Mouse (Mus musculus) liver, embryonic 14.5 days (tissue): ENCODE data around the gene Rpap1. TPM values are rescaled to one million over a fixed set of nuclear protein-coding genes. Genes with fewer than 3 reads are reported as not detected.

ENCODE experiments used
- ATAC-seq: fragments of 200-750 bp; cut with Nextera tagmentation; 2 replicates; pipeline ENCODE4 v1.8.0; 2017; ENCODE audit warnings: moderate number of reproducible peaks, mild to moderate bottlenecking, moderate library complexity; ENCODE audit not compliant: insufficient read depth
- DNase-seq, 3 experiments: peaks; one replicate each; pipeline ENCODE4 v3.0.0-alpha.2; 2012 to 2013; ENCODE audit warnings: low read depth in 3 of 3, low spot score in 3 of 3
- H3K27ac ChIP-seq: fragments of 300-500 bp; sonication (generic); 2 replicates; pipeline ENCODE4 v1.5.1; 2014; ENCODE audit warnings: moderate library complexity, mild to moderate bottlenecking, control low read depth, inconsistent platforms
- H3K27me3 ChIP-seq: fragments of 300-500 bp; sonication (generic); 2 replicates; pipeline ENCODE4 v1.6.1; 2014; ENCODE audit warnings: mild to moderate bottlenecking, low read length, moderate library complexity; ENCODE audit not compliant: control insufficient read depth, insufficient read depth
- H3K36me3 ChIP-seq: fragments of 300-500 bp; sonication (generic); replicated peaks from 2 replicates; pipeline ENCODE4 v1.6.1; 2014; ENCODE audit warnings: low read depth; ENCODE audit not compliant: control insufficient read depth, insufficient read depth
- H3K4me1 ChIP-seq, 2 experiments: fragments of 200-500 bp in 1 of 2; fragments of 300-500 bp in 1 of 2; sonication (generic) in 1 of 2; replicated peaks; 2 replicates each; pipeline ENCODE4 v1.6.1; 2012 to 2014; ENCODE audit warnings: antibody characterized with exemption in 1 of 2, inconsistent platforms in 1 of 2, low read length in 1 of 2; ENCODE audit not compliant: control insufficient read depth in 2 of 2, insufficient read depth in 2 of 2
- H3K4me2 ChIP-seq: fragments of 300-500 bp; sonication (generic); 2 replicates; pipeline ENCODE4 v1.6.1; 2014; ENCODE audit warnings: low read depth, mild to moderate bottlenecking, control low read depth, moderate library complexity
- H3K4me3 ChIP-seq, 2 experiments: fragments of 200-500 bp in 1 of 2; fragments of 300-500 bp in 1 of 2; sonication (generic) in 1 of 2; 2 replicates each; pipeline ENCODE4 v1.5.1; 2012 to 2014; ENCODE audit warnings: low read depth in 2 of 2, low read length in 2 of 2, mild to moderate bottlenecking in 2 of 2, control low read depth in 1 of 2, inconsistent platforms in 1 of 2, moderate library complexity in 1 of 2; ENCODE audit not compliant: insufficient read depth in 1 of 2
- H3K9ac ChIP-seq: fragments of 300-500 bp; sonication (generic); replicated peaks from 2 replicates; pipeline ENCODE4 v1.6.1; 2014; ENCODE audit warnings: mild to moderate bottlenecking, control low read depth, moderate library complexity
- H3K9me3 ChIP-seq: fragments of 300-500 bp; sonication (generic); 2 replicates; pipeline ENCODE4 v1.6.1; 2016; ENCODE audit warnings: low read length, mixed read lengths; ENCODE audit not compliant: control insufficient read depth
- CTCF ChIP-seq: IDR thresholded peaks from 2 replicates; pipeline ENCODE4 v1.5.1; 2016; ENCODE audit warnings: antibody characterized with exemption, low read depth, control low read depth
- EP300 ChIP-seq: IDR thresholded peaks from 2 replicates; pipeline ENCODE4 v1.6.1; 2016; ENCODE audit warnings: antibody characterized with exemption, low read depth
- WGBS: fragments of 180-500 bp; shearing (Covaris S2); extraction: QIAGEN DNeasy Blood & Tissue Kit; methylation state at CpG from one replicate; pipeline ENCODE4 v1.1.7; 2014; ENCODE audit not compliant: insufficient replicate concordance; 5-methylcytosine and 5-hydroxymethylcytosine counted together
- polyA plus RNA-seq, 2 experiments: library from polyadenylated mRNA; depleted of rRNA in 1 of 2; stranded (reverse) in 1 of 2; unstranded in 1 of 2; fragments of >200 nt; fragmentation: Nextera tagmentation in 1 of 2; extraction: Ambion mirVana in 1 of 2; gene quantifications; 2 replicates each; pipeline versions ENCODE4 v1.2.1 to v1.2.3; 2012 to 2014

Gene Rpap1
- polyA plus RNA-seq, 2 experiments: 6.0 to 6.1 TPM

GRCm38 (mm10) chr2:119763924-119764323 lies 23.4 kb downstream of the Rpap1 start:
- H3K27ac ChIP-seq: no peak overlapping the region
- no peaks in the 10 kb centered on the region for H3K9me3 ChIP-seq
- H3K27me3 ChIP-seq: peaks cover 22% of the 10 kb centered on the region
- no peak overlapping the region for H3K4me2 ChIP-seq
- DNase-seq: no peak
- no peaks in the 10 kb centered on the region for H3K4me1 ChIP-seq
- H3K36me3 ChIP-seq: no peaks in the 10 kb centered on the region
- H3K9ac ChIP-seq: no peak overlapping the region
- no peak for ATAC-seq
- no peak for TF ChIP-seq CTCF
- 71% methylated on average over 4 of the region's 4 CpGs for WGBS
- no peak overlapping the region for H3K4me3 ChIP-seq

GRCm38 (mm10) chr2:119762276-119762675 lies 25.1 kb downstream of the Rpap1 start:
- no peak overlapping the region for H3K9ac ChIP-seq
- no peaks in the 10 kb centered on the region for H3K9me3 ChIP-seq
- WGBS: 40% methylated on average over 1 of the region's 1 CpGs
- DNase-seq (no peak), ATAC-seq (no peak)
- TF ChIP-seq CTCF (no peak), EP300 (no peak)
- H3K4me1 ChIP-seq: no peaks in the 10 kb centered on the region
- H3K27ac ChIP-seq: no peak overlapping the region
- peaks cover 39% of the 10 kb centered on the region for H3K27me3 ChIP-seq
- no peaks in the 10 kb centered on the region for H3K36me3 ChIP-seq
- no peak overlapping the region for H3K4me3 ChIP-seq
- no peak overlapping the region for H3K4me2 ChIP-seq

- Histone ChIP-seq H3K4me2 (no peak within 1 kb of the TSS), H3K27me3 (peaks cover 51% of the 10 kb centered on the region)
- 10% methylated on average over 9 of the region's 9 CpGs for whole genome bisulfite sequencing
Observed at GRCm38 (mm10) chr2:119760251-119760650, 27.1 kb downstream of the Rpap1 start, which contains the start of gene Ltk. TSS of gene Ltk (minus strand) at chr2:119760431.

GRCm38 (mm10) chr2:119758844-119759835 lies 28.2 kb downstream of the Rpap1 start:
- H3K9ac ChIP-seq: no peak overlapping the region
- DNase-seq: no peak
- H3K4me2 ChIP-seq: peak overlapping the region; percentile 71
- WGBS: 4% methylated on average over 44 of the region's 44 CpGs
- no peak overlapping the region for H3K27ac ChIP-seq
- H3K27me3 ChIP-seq: peaks cover 51% of the 10 kb centered on the region
- H3K4me1 ChIP-seq: no peaks in the 10 kb centered on the region
- peak overlapping the region in 1 of 2 experiments; percentile 53; a peak in 2 of 4 replicates for H3K4me3 ChIP-seq
- H3K36me3 ChIP-seq: no peaks in the 10 kb centered on the region
- H3K9me3 ChIP-seq: no peaks in the 10 kb centered on the region
- no peak for ATAC-seq
- TF ChIP-seq EP300 (no peak), CTCF (no peak)

More at GRCm38 (mm10) chr2:119760251-119760650, 27.1 kb downstream of the Rpap1 start, which contains the start of gene Ltk:
- H3K4me1 ChIP-seq: no peaks in the 10 kb centered on the region
- no peak within 1 kb of the TSS for H3K4me3 ChIP-seq
- no peak within 1 kb of the TSS for H3K9ac ChIP-seq
- H3K36me3 ChIP-seq: no peaks in the 10 kb centered on the region
- TF ChIP-seq EP300 (no peak), CTCF (no peak)
- H3K9me3 ChIP-seq: no peaks in the 10 kb centered on the region
- DNase-seq (no peak), ATAC-seq (no peak)
- no peak within 1 kb of the TSS for H3K27ac ChIP-seq

- no peak for DNase-seq
- no peaks in the 10 kb centered on the region for H3K4me1 ChIP-seq
- H3K9me3 ChIP-seq: no peaks in the 10 kb centered on the region
- no peaks in the 10 kb centered on the region for H3K36me3 ChIP-seq
- no peak overlapping the region for H3K27ac ChIP-seq
- ATAC-seq: 0 out of 2 replicates have a peak, but pooled peaks have one; percentile 28
- H3K27me3 ChIP-seq: peaks cover 51% of the 10 kb centered on the region
- under 1% methylated on average over 76 of the region's 77 CpGs for WGBS
- H3K4me2 ChIP-seq: peak overlapping the region; percentile 71
- peak overlapping the region; percentile 48 to 53 for H3K4me3 ChIP-seq
- no peak for TF ChIP-seq CTCF
- no peak for TF ChIP-seq EP300
- no peak overlapping the region for H3K9ac ChIP-seq
Observed at GRCm38 (mm10) chr2:119758101-119758843, 29.1 kb downstream of the Rpap1 start.
